Mouse (Mus musculus) heart, embryonic 16.5 days (tissue): ENCODE data around the gene Tut4. TPM values are rescaled to one million over a fixed set of nuclear protein-coding genes. Genes with fewer than 3 reads are reported as not detected.
A peak's percentile ranks its signal among the peaks of the same experiment; 100 is the strongest.

Experiments
- ATAC-seq: fragments of 200-750 bp; cut with Nextera tagmentation; replicated peaks from 2 replicates; pipeline ENCODE4 v1.8.0; 2017; ENCODE audit warnings: moderate number of reproducible peaks; ENCODE audit not compliant: insufficient read depth, low FRiP score; ENCODE audit errors: extremely low read depth
- H3K27ac ChIP-seq: fragments of 300-500 bp; sonication (generic); 2 replicates; pipeline ENCODE4 v1.5.1; 2014; ENCODE audit warnings: mild to moderate bottlenecking, low read length, control low read depth, moderate library complexity
- H3K27me3 ChIP-seq: fragments of 300-500 bp; sonication (generic); 2 replicates; pipeline ENCODE4 v1.6.1; 2014; ENCODE audit warnings: low read length, mixed read lengths; ENCODE audit not compliant: control insufficient read depth, insufficient read depth
- H3K36me3 ChIP-seq: fragments of 300-500 bp; sonication (generic); 2 replicates; pipeline ENCODE4 v1.6.1; 2014; ENCODE audit not compliant: control insufficient read depth, insufficient read depth
- H3K4me1 ChIP-seq: fragments of 300-500 bp; sonication (generic); 2 replicates; pipeline ENCODE4 v1.6.1; 2014; ENCODE audit warnings: low read length, mixed read lengths; ENCODE audit not compliant: control insufficient read depth, insufficient read depth
- H3K4me2 ChIP-seq: fragments of 300-500 bp; sonication (generic); 2 replicates; pipeline ENCODE4 v1.6.1; 2014; ENCODE audit warnings: low read depth, mild to moderate bottlenecking, control low read depth, low read length
- H3K4me3 ChIP-seq: fragments of 300-500 bp; sonication (generic); 2 replicates; pipeline ENCODE4 v1.5.1; 2014; ENCODE audit warnings: mild to moderate bottlenecking, control low read depth, low read length
- H3K9ac ChIP-seq: fragments of 300-500 bp; sonication (generic); 2 replicates; pipeline ENCODE4 v1.6.1; 2014; ENCODE audit warnings: low read length, control low read depth
- H3K9me3 ChIP-seq: fragments of 300-500 bp; sonication (generic); replicated peaks from 2 replicates; pipeline ENCODE4 v1.6.1; 2016; ENCODE audit warnings: low read length; ENCODE audit not compliant: control insufficient read depth
- WGBS: fragments of 180-500 bp; shearing (Covaris S2); extraction: QIAGEN DNeasy Blood & Tissue Kit; methylation state at CpG from one replicate; pipeline ENCODE4 v1.1.7; 2014; 5-methylcytosine and 5-hydroxymethylcytosine counted together
- polyA plus RNA-seq: library from polyadenylated mRNA; unstranded; fragments of >200 nt; fragmentation: Nextera tagmentation; extraction: Ambion mirVana; gene quantifications from 2 replicates; pipeline ENCODE4 v1.2.1, GENCODE M21; 2015

Tut4 gene
- 38.7 and 42.3 TPM in 2 replicates for polyA plus RNA-seq

DNA sequence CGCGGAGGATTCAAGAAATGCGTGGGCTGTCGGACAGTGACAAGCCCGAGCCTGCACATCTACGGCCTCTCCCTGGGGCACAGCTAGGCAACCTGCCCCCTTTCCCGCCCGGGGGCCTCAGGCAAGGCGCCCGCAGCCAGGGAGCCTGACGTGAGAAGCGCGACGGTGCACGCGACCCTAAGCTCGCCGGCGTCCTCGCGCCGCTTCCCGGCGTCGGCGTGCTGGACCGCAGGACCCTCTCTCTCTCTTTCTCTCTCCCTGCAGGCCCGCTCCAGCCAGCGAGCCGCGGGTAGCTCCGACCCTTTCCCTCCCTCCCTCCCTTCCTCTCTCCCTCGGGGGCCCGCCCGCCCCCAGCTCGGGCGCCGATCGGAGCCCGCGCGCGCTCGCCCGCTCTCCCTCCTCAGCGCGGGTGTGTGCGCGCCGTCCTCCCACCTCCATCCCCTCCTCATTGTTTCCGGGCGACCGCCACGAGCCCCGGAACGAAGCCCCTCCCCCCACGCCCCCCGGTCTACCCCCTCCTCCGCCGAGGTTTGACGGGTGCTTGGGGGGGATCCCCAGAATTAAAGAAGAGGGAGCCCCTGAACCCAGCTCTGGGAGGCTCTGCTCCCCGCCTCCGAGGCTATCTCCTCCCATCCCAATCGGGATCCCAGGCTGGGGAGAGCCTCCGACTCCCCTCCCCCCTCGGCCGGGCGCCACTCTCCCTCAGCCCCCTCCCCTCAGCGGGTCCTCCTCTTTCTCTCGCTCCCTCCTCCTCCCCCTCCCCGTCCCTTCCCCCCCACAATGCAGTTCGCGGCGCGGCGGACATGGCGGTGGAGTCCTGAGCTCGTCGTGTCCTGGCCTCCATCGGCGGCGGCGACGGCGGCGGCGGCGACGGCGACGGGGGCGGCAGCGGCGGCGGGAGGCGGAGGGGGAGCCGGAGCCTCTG is at the start of gene Tut4:
Tut4 (plus strand) TSS at position 196 of the 925 bp plus-strand sequence.
- Histone ChIP-seq H3K9me3 (no peaks in the 10 kb centered on the region), H3K4me1 (peaks cover 15% of the 10 kb centered on the region), H3K9ac (peak within 1 kb of the TSS; percentile 97), H3K27ac (peak within 1 kb of the TSS; percentile 97), H3K36me3 (peaks cover 4% of the 10 kb centered on the region; the same call in 1 of the 2 replicates), H3K4me2 (peak within 1 kb of the TSS; percentile 78), H3K27me3 (no peaks in the 10 kb centered on the region), H3K4me3 (peak within 1 kb of the TSS; percentile 97)
- WGBS: under 1% methylated on average over 91 of the region's 97 CpGs
- ATAC-seq: peak; percentile 92

DNA sequence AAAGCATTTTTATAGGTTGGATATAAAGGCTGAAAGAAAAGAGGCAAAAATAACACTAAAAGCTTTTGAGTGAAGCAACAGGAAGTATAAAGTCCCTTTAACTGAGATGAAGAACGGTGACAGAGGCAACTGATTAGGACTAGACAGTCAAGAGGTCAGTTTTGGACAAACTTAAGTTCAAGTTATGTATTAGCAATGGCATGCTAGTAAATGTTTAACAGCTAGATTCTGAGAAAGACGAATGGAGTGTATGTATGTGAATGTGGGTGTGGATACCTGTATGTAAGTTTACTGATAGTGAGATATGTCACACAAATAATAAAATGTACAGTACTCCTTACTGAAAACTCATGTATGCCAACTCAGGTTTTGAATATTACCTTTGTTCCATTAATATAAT is 34.6 kb upstream of the Tut4 start:
- ATAC-seq: no peak
- no peak overlapping the region for H3K4me3 ChIP-seq
- 53% methylated on average over 2 of the region's 2 CpGs for WGBS
- H3K4me1 ChIP-seq: peaks cover 6% of the 10 kb centered on the region
- H3K36me3 ChIP-seq: no peaks in the 10 kb centered on the region
- no peaks in the 10 kb centered on the region for H3K9me3 ChIP-seq
- H3K4me2 ChIP-seq: no peak overlapping the region
- no peak overlapping the region for H3K9ac ChIP-seq
- no peaks in the 10 kb centered on the region for H3K27me3 ChIP-seq
- H3K27ac ChIP-seq: no peak overlapping the region

DNA sequence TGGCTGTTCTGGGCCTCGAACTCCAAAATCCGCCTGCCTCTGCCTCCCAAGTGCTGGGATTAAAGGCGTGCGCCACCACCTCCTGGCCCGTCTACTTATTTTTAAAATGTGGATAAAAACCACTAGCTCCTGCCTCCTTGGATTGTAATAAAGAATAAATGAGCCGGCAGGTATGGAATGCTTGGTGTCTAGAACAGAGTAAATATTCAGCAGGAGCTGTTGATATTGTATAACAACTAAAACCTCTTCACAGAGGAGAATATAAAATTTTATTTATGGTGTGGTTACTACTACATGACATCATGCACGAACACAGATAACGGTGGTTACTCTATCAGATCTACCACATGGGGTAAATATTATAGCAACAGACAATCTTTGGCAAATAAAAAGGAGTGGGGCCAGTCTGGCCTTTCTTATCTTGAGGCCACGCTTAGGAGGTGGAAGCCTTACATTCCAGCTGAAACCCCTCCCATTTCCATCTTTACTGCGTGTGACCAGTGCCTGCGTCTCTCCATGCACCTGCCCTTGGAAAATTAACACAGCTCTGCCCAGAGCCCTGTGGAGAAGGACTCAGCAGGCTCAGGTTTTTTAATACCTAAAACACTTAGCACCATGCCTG is 31.4 kb upstream of the Tut4 start:
- no peaks in the 10 kb centered on the region for H3K27me3 ChIP-seq
- H3K9ac ChIP-seq: no peak overlapping the region
- H3K9me3 ChIP-seq: no peaks in the 10 kb centered on the region
- no peaks in the 10 kb centered on the region for H3K36me3 ChIP-seq
- no peak overlapping the region for H3K4me3 ChIP-seq
- peaks cover 6% of the 10 kb centered on the region for H3K4me1 ChIP-seq
- H3K4me2 ChIP-seq: no peak overlapping the region
- 50% methylated on average over 11 of the region's 11 CpGs for WGBS
- ATAC-seq: no peak
- no peak overlapping the region for H3K27ac ChIP-seq

DNA sequence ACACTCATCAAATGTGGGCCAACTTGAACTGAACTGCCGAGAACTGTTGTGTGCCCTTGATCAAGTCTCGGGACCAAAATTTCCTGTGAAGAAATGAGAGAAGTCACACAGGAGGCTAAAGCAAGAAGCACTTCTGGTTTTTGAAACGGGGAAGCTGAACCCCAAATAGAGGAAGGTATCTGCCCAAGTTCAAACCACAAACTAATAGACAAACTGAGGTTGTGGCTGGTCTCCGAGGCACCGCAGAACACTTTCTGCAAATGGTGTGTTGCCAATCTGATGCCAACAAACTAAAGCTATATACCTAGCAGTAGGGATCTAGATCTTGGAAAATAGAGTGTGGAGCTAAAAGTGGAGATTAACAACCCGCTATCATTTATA is 30.9 kb upstream of the Tut4 start:
- 65% methylated on average over 6 of the region's 6 CpGs for WGBS
- Histone ChIP-seq H3K36me3 (no peaks in the 10 kb centered on the region), H3K4me3 (no peak overlapping the region), H3K9ac (no peak overlapping the region), H3K9me3 (no peaks in the 10 kb centered on the region), H3K27ac (no peak overlapping the region), H3K27me3 (no peaks in the 10 kb centered on the region), H3K4me1 (peaks cover 6% of the 10 kb centered on the region), H3K4me2 (no peak overlapping the region)
- no peak for ATAC-seq

DNA sequence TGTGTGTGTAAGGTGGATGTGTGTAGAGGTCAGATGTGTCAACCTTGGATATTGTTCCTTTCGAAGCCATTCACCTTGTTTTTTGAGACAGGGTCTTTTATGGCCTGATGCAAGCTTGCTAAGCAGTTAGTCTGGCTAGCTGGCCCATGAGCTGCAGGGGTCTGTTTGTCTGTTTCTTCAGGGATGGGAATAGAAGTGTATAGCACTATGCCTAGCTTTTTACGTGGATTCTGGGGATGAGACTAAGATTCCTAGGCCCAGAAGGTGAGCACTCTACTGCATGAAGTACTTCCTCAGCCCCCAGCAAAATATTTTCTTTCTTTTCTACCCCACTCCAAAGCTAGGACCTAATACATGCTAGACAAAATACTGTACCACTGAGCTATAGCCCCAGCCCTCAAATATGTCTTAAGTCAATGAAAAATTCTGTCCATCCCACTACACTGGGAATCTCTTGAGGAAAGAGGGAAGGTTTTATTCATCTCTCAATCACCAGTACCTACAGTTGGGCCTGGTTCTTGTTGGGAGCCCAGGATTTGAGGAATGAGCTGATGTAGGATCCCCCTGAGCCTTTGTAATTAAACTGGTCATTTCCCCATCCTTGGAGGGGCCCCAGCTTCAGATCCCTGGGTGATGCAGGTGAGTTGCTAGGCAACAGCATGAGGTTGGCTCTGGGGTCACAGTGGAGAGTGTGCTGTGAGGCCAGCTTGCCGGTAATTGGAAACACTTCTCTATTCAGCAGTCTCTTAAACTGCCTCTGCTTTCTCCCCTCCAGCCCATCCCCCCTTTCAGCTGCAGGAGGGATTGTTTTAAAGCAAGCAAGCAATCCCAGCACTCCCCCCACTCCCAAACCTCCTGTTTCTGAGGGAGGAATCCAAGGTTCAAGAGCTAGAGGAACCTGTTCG is 28.3 kb upstream of the Tut4 start:
- H3K9ac ChIP-seq: no peak overlapping the region
- WGBS: 62% methylated on average over 4 of the region's 4 CpGs

DNA sequence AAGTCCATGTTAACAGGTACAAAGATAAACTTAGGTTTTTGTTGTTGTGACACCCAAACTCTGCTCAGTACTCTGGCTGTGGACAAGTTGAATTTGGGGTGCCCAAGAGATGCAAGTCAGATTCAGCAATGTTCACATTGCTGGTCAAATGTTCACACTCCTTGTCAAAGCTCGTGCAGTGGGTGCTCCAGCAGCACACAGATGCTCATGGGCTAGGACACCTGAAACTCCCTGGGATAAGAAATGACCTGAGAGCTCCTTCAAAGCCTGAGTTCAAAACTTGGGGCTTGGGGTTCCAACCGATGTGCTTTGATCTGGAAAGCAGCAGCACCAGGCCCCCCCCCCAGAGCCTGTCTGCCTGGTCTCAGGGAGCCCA is 27.7 kb upstream of the Tut4 start:
- H3K36me3 ChIP-seq: no peaks in the 10 kb centered on the region
- no peaks in the 10 kb centered on the region for H3K27me3 ChIP-seq
- H3K9ac ChIP-seq: no peak overlapping the region
- H3K4me2 ChIP-seq: no peak overlapping the region
- no peak overlapping the region for H3K27ac ChIP-seq
- H3K9me3 ChIP-seq: no peaks in the 10 kb centered on the region
- H3K4me1 ChIP-seq: peaks cover 6% of the 10 kb centered on the region
- ATAC-seq: no peak
- no peak overlapping the region for H3K4me3 ChIP-seq
- WGBS: 51% methylated on average over 2 of the region's 2 CpGs

More for the DNA sequence above, 28.3 kb upstream of the Tut4 start:
- Histone ChIP-seq H3K36me3 (no peaks in the 10 kb centered on the region), H3K27me3 (no peaks in the 10 kb centered on the region), H3K4me1 (peaks cover 6% of the 10 kb centered on the region), H3K4me3 (no peak overlapping the region), H3K9me3 (no peaks in the 10 kb centered on the region), H3K27ac (no peak overlapping the region), H3K4me2 (no peak overlapping the region)
- ATAC-seq: no peak

- Histone ChIP-seq H3K9me3 (no peaks in the 10 kb centered on the region), H3K4me2 (no peak overlapping the region), H3K4me1 (peaks cover 7% of the 10 kb centered on the region), H3K27ac (no peak overlapping the region), H3K4me3 (no peak overlapping the region), H3K27me3 (no peaks in the 10 kb centered on the region), H3K9ac (no peak overlapping the region), H3K36me3 (no peaks in the 10 kb centered on the region)
- WGBS: 40% methylated on average over 6 of the region's 6 CpGs
- no peak for ATAC-seq
Measured at GRCm38 (mm10) chr4:108433341-108433740, 25.9 kb upstream of the Tut4 start.

DNA sequence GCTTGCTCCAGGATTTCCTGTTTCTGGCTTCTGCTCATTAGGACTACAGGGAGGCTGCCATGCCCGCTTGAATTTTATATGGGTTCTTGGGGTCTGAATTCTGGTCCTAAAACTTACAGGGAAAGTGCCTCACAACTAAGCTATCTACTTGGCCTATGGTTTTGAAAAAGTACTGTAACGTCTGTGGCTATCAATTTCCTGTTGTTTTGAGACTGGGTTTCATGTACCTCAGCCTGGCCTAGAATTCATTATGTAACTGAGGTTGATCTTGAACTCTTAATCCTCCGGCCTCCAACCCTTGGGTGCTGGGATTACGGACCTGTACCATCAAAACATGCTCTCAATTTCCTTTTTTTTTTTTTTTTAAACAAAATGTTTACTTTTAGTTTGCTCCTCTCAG is 25.0 kb upstream of the Tut4 start:
- H3K4me3 ChIP-seq: no peak overlapping the region
- H3K27me3 ChIP-seq: no peaks in the 10 kb centered on the region
- H3K9ac ChIP-seq: no peak overlapping the region
- no peaks in the 10 kb centered on the region for H3K9me3 ChIP-seq
- 74% methylated on average over 4 of the region's 4 CpGs for WGBS
- H3K4me1 ChIP-seq: peaks cover 10% of the 10 kb centered on the region
- no peak overlapping the region for H3K27ac ChIP-seq
- ATAC-seq: no peak
- H3K36me3 ChIP-seq: no peaks in the 10 kb centered on the region
- H3K4me2 ChIP-seq: no peak overlapping the region
